25 mouse cellular contexts compared by ENCODE assay signal in genomic region chr5:141823823-141824330, GRCm38 (mm10).
DNase-seq lines count a peak whose midpoint lies in the region; ATAC-seq and TF ChIP-seq lines count a peak whose summit lies in the region.
"Had no signal": no experiment of that assay in that cellular context is flagged by ENCODE, and none has a peak within 500 bp of the region (broad histone marks: within the 10 kb centered on the region; RNA-seq: fewer than 3 reads in every experiment).

No protein-coding gene starts in this region.

- H3K9ac ChIP-seq in lung, embryonic 14.5 days: no peak overlapping the region
- H3K9ac ChIP-seq in neural tube, embryonic 15.5 days (replicated peaks): no peak overlapping the region
- H3K9ac ChIP-seq: embryonic facial prominence, embryonic 13.5 days; forebrain, embryonic 13.5 days; hindbrain, embryonic 12.5 days had no signal

- ATAC-seq in lung, embryonic 14.5 days (ENCODE audit: insufficient read depth): no peak
- ATAC-seq in neural tube, embryonic 15.5 days (ENCODE audit: low FRiP score): no peak
- ATAC-seq: CD4-positive, CD25-positive, alpha-beta regulatory T cell, adult 4 months; forebrain, embryonic 13.5 days; forebrain, embryonic 16.5 days; hindbrain, embryonic 16.5 days had no signal

- H3K4me1 ChIP-seq in lung, embryonic 14.5 days (ENCODE audit: insufficient read depth): no peaks in the 10 kb centered on the region
- H3K4me1 ChIP-seq in embryonic facial prominence, embryonic 10.5 days: peaks cover 13% of the 10 kb centered on the region
- H3K4me1 ChIP-seq in neural tube, embryonic 15.5 days: 0 out of 2 replicates have a peak, but pooled peaks cover 1% of the 10 kb centered on the region
- H3K4me1 ChIP-seq: forebrain, embryonic 13.5 days had no signal

- no peaks in the 10 kb centered on the region for H3K36me3 ChIP-seq in lung, embryonic 14.5 days (ENCODE audit: insufficient read depth)
- H3K36me3 ChIP-seq in embryonic facial prominence, embryonic 10.5 days (replicated peaks): no peaks in the 10 kb centered on the region
- H3K36me3 ChIP-seq in neural tube, embryonic 15.5 days: no peaks in the 10 kb centered on the region
- H3K36me3 ChIP-seq: embryonic facial prominence, embryonic 13.5 days; forebrain, embryonic 10.5 days; hindbrain, embryonic 12.5 days had no signal

- 27% methylated on average over 10 of the region's 10 CpGs for WGBS in lung, embryonic 14.5 days
- WGBS in embryonic facial prominence, embryonic 10.5 days: 62% methylated on average over 10 of the region's 10 CpGs
- 78% methylated on average over 10 of the region's 10 CpGs for WGBS in neural tube, embryonic 15.5 days

- H3K27ac ChIP-seq in lung, embryonic 14.5 days (ENCODE audit: low read depth): no peak overlapping the region
- no peak overlapping the region for H3K27ac ChIP-seq in embryonic facial prominence, embryonic 10.5 days (replicated peaks)
- no peak overlapping the region for H3K27ac ChIP-seq in neural tube, embryonic 15.5 days (replicated peaks)
- H3K27ac ChIP-seq: embryonic facial prominence, embryonic 13.5 days; forebrain, embryonic 10.5 days; forebrain, embryonic 13.5 days; gastrocnemius, adult 2 months; hindbrain, embryonic 12.5 days had no signal

- H3K4me3 ChIP-seq in lung, embryonic 14.5 days (ENCODE audit: low read depth, low read length): no peak overlapping the region
- no peak overlapping the region for H3K4me3 ChIP-seq in embryonic facial prominence, embryonic 10.5 days
- H3K4me3 ChIP-seq in neural tube, embryonic 15.5 days (replicated peaks): no peak overlapping the region
- H3K4me3 ChIP-seq: embryonic facial prominence, embryonic 13.5 days; forebrain, embryonic 10.5 days; forebrain, embryonic 13.5 days; gastrocnemius, adult 2 months; hindbrain, embryonic 12.5 days had no signal

- no peak overlapping the region for H3K4me2 ChIP-seq in lung, embryonic 14.5 days
- H3K4me2 ChIP-seq in neural tube, embryonic 15.5 days: no peak overlapping the region
- H3K4me2 ChIP-seq: embryonic facial prominence, embryonic 13.5 days; forebrain, embryonic 13.5 days; heart, embryonic 11.5 days; hindbrain, embryonic 12.5 days had no signal

- H3K27me3 ChIP-seq in lung, embryonic 14.5 days (ENCODE audit: insufficient read depth, low read length): no peaks in the 10 kb centered on the region
- no peaks in the 10 kb centered on the region for H3K27me3 ChIP-seq in embryonic facial prominence, embryonic 10.5 days (replicated peaks; ENCODE audit: low read depth, poor library complexity, severe bottlenecking)
- no peaks in the 10 kb centered on the region for H3K27me3 ChIP-seq in neural tube, embryonic 15.5 days (replicated peaks)
- H3K27me3 ChIP-seq: embryonic facial prominence, embryonic 13.5 days; forebrain, embryonic 13.5 days; hindbrain, embryonic 12.5 days had no signal

- no peak for TF ChIP-seq CTCF in lung, embryonic 14.5 days (IDR thresholded peaks at IDR 0.05; ENCODE audit: low read depth)

- peak; percentile 9 for DNase-seq in lung, embryonic 14.5 days
- no peak for DNase-seq in lung, adult 18-20 months
- peak; percentile 29 for DNase-seq in embryo, embryonic 11 days
- peak; percentile 50 for DNase-seq in embryonic facial prominence, embryonic 10.5 days (ENCODE audit: low spot score)
- DNase-seq in forelimb bud, embryonic 11.5 days (ENCODE audit: low read depth, low spot score): peak; percentile 37
- DNase-seq in layer of hippocampus, adult 9-11 months: no peak
- no peak for DNase-seq in ovary, postnatal 10 days (ENCODE audit: low spot score)
- DNase-seq: adrenal gland, adult 2 months; adrenal gland, postnatal 14 days; cerebellum, adult 11 months; cerebellum, adult 2 months; cerebellum, adult 9-11 months; cerebellum, postnatal 25 days; gastrocnemius, adult 2 months; gastrocnemius, postnatal 14 days; heart, adult 11 months had no signal

- no peaks in the 10 kb centered on the region for H3K9me3 ChIP-seq in lung, embryonic 14.5 days (ENCODE audit: low read depth, low read length)
- H3K9me3 ChIP-seq in embryonic facial prominence, embryonic 10.5 days: no peaks in the 10 kb centered on the region
- H3K9me3 ChIP-seq in neural tube, embryonic 15.5 days (replicated peaks): no peaks in the 10 kb centered on the region
- H3K9me3 ChIP-seq: embryonic facial prominence, embryonic 13.5 days; forebrain, embryonic 10.5 days; forebrain, embryonic 13.5 days; hindbrain, embryonic 12.5 days had no signal

Comparison
In these comparisons a context has a peak if more than half of its experiments do, and no peak if none do; other contexts are left out.
1. DNase-seq: peak in lung, embryonic 14.5 days (single experiment), embryo, embryonic 11 days (single experiment), embryonic facial prominence, embryonic 10.5 days (single experiment) and forelimb bud, embryonic 11.5 days (single experiment); none in lung, adult 18-20 months (0 of 2), layer of hippocampus, adult 9-11 months (single experiment) and ovary, postnatal 10 days (single experiment).